Mouse (Mus musculus): ENCODE results near the gene Exoc2. TPM values are rescaled to one million over a fixed set of nuclear protein-coding genes. Genes with fewer than 3 reads are reported as not detected.

Gene Exoc2
- polyA plus RNA-seq, 1 experiment from 2014 or later, result 63.1 TPM

DNA sequence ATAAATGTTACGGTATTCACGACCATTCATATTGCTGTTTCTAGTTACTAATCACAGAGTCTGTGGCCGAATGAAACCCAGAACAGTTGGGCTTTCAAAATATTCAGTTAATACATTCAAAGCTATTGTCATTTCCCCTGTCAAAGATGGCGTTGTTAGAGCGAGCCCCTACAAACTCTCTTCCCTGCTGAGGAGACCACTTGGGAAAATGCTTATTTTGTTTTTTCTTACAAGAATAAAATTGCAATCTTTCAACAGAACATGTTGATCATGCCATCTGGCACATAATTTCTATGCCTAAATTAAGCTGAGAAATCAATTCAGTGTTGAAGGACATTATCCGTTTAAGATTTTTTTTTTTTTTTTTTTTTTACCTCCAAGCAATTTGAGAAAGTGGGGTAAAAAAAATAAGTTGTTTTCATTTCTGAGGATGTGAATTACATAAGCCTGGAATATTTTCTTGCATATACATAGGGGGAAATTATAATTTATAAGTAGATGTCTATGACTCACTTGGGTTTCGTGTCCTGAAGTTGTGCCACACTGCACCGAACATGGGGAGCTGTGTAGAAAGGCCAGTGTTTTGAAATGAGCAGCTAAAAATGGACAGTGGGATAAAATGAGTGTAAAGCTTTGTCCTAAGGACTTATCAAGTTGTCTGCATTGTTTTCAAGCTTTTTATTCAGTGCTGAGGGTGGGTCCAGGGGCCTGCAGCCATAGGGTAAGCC lies 23.8 kb upstream of the Exoc2 start:
- H3K4me1 ChIP-seq (ENCODE audit: control insufficient read depth, insufficient read depth, low read length), result no peaks in the 10 kb centered on the region
- no peak overlapping the region for H3K9ac ChIP-seq (replicated peaks; ENCODE audit: low read length)
- H3K4me3 ChIP-seq (replicated peaks; ENCODE audit: low read depth, low read length), result no peak overlapping the region
- H3K36me3 ChIP-seq (ENCODE audit: control insufficient read depth, insufficient read depth, low read length), result no peaks in the 10 kb centered on the region
- ATAC-seq (ENCODE audit: low FRiP score, low TSS enrichment), result no peak
- no peak for DNase-seq
- whole genome bisulfite sequencing, result 76% methylated on average over 8 of the region's 8 CpGs
- no peak overlapping the region for H3K4me2 ChIP-seq (ENCODE audit: low read length)
- no peak overlapping the region for H3K27ac ChIP-seq (replicated peaks; ENCODE audit: low read depth, low read length)
- H3K9me3 ChIP-seq (ENCODE audit: control insufficient read depth, low read length), result no peaks in the 10 kb centered on the region
- H3K27me3 ChIP-seq (ENCODE audit: control insufficient read depth, insufficient read depth, low read length), result no peaks in the 10 kb centered on the region

GRCm38 (mm10) chr13:30994249-30994858 lies 20.5 kb upstream of the Exoc2 start:
- 84% methylated on average over 6 of the region's 6 CpGs for WGBS
- no peaks in the 10 kb centered on the region for H3K36me3 ChIP-seq (ENCODE audit: control insufficient read depth, insufficient read depth, low read length)
- DNase-seq, result no peak
- H3K9ac ChIP-seq (replicated peaks; ENCODE audit: low read length), result no peak overlapping the region
- H3K4me3 ChIP-seq (replicated peaks; ENCODE audit: low read depth, low read length), result no peak overlapping the region
- no peaks in the 10 kb centered on the region for H3K27me3 ChIP-seq (ENCODE audit: control insufficient read depth, insufficient read depth, low read length)
- H3K4me1 ChIP-seq (ENCODE audit: control insufficient read depth, insufficient read depth, low read length), result no peaks in the 10 kb centered on the region
- no peak overlapping the region for H3K4me2 ChIP-seq (ENCODE audit: low read length)
- H3K9me3 ChIP-seq (ENCODE audit: control insufficient read depth, low read length), result no peaks in the 10 kb centered on the region
- no peak for ATAC-seq (ENCODE audit: low FRiP score, low TSS enrichment)
- H3K27ac ChIP-seq (replicated peaks; ENCODE audit: low read depth, low read length), result no peak overlapping the region

DNA sequence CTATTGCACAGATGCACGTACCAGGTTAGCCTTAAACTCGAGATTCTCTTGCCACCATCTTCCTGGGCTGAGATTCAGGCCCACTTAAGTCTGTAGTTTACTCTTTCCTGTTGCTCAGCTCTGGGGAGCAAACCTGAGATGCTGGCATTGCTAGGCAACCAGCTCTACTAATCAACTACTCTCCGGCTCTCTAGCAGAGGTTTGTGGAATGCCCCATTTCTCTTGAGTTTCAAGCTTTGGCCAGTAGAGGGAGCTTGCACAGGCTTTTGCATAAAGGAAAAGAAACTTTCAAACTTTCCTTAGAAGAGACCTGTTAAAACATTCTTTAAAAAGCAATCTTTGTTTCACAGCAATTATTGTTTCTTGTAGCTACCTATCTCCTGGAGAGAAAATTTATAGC lies 19.9 kb upstream of the Exoc2 start:
- no peak overlapping the region for H3K4me2 ChIP-seq (ENCODE audit: low read length)
- no peaks in the 10 kb centered on the region for H3K36me3 ChIP-seq (ENCODE audit: control insufficient read depth, insufficient read depth, low read length)
- no peak overlapping the region for H3K9ac ChIP-seq (replicated peaks; ENCODE audit: low read length)
- no peaks in the 10 kb centered on the region for H3K4me1 ChIP-seq (ENCODE audit: control insufficient read depth, insufficient read depth, low read length)
- no peak overlapping the region for H3K4me3 ChIP-seq (replicated peaks; ENCODE audit: low read depth, low read length)
- peak; percentile 89 for DNase-seq
- whole genome bisulfite sequencing, result 33% methylated on average over 3 of the region's 3 CpGs
- no peak overlapping the region for H3K27ac ChIP-seq (replicated peaks; ENCODE audit: low read depth, low read length)
- 0 out of 2 replicates have a peak, but pooled peaks have one; percentile 60 for ATAC-seq (ENCODE audit: low FRiP score, low TSS enrichment)
- no peaks in the 10 kb centered on the region for H3K27me3 ChIP-seq (ENCODE audit: control insufficient read depth, insufficient read depth, low read length)
- no peaks in the 10 kb centered on the region for H3K9me3 ChIP-seq (ENCODE audit: control insufficient read depth, low read length)

DNA sequence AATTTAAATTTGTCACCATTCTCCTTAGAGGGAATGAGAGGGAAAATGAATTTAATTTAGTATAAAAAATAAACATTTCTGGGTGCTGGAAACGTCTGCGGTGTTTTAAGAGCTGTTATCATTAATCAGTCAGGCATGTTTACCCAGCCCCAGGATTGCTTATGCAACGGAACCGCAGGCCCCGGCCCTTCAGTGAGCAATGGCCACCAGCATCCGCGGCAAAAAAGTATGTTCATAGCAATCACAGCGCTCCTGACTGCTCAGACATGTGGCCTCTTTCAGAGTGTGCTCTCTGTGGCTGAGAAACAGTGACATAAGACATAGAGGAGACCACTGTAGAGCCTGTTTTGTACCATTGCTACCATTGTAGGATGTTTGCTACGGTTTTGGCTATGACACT lies 16.3 kb upstream of the Exoc2 start:
- no peaks in the 10 kb centered on the region for H3K36me3 ChIP-seq (ENCODE audit: control insufficient read depth, insufficient read depth, low read length)
- no peak for DNase-seq
- 92% methylated on average over 9 of the region's 9 CpGs for WGBS

GRCm38 (mm10) chr13:30989710-30990109 lies 15.8 kb upstream of the Exoc2 start:
- no peaks in the 10 kb centered on the region for H3K9me3 ChIP-seq (ENCODE audit: control insufficient read depth, low read length)
- H3K27me3 ChIP-seq (ENCODE audit: control insufficient read depth, insufficient read depth, low read length), result peaks cover 9% of the 10 kb centered on the region
- no peak overlapping the region for H3K4me2 ChIP-seq (ENCODE audit: low read length)
- DNase-seq, result no peak
- no peak overlapping the region for H3K4me3 ChIP-seq (replicated peaks; ENCODE audit: low read depth, low read length)
- no peak overlapping the region for H3K27ac ChIP-seq (replicated peaks; ENCODE audit: low read depth, low read length)
- no peak for ATAC-seq (ENCODE audit: low FRiP score, low TSS enrichment)
- peaks cover 11% of the 10 kb centered on the region for H3K4me1 ChIP-seq (ENCODE audit: control insufficient read depth, insufficient read depth, low read length)
- H3K36me3 ChIP-seq (ENCODE audit: control insufficient read depth, insufficient read depth, low read length), result no peaks in the 10 kb centered on the region
- 92% methylated on average over 10 of the region's 10 CpGs for WGBS
- H3K9ac ChIP-seq (replicated peaks; ENCODE audit: low read length), result no peak overlapping the region

More for the DNA sequence above, 16.3 kb upstream of the Exoc2 start:
- H3K27ac ChIP-seq (replicated peaks; ENCODE audit: low read depth, low read length), result no peak overlapping the region
- H3K27me3 ChIP-seq (ENCODE audit: control insufficient read depth, insufficient read depth, low read length), result peaks cover 9% of the 10 kb centered on the region
- H3K9ac ChIP-seq (replicated peaks; ENCODE audit: low read length), result no peak overlapping the region
- H3K4me2 ChIP-seq (ENCODE audit: low read length), result no peak overlapping the region
- ATAC-seq (ENCODE audit: low FRiP score, low TSS enrichment), result no peak
- no peaks in the 10 kb centered on the region for H3K9me3 ChIP-seq (ENCODE audit: control insufficient read depth, low read length)
- H3K4me3 ChIP-seq (replicated peaks; ENCODE audit: low read depth, low read length), result no peak overlapping the region
- H3K4me1 ChIP-seq (ENCODE audit: control insufficient read depth, insufficient read depth, low read length), result peaks cover 9% of the 10 kb centered on the region

DNA sequence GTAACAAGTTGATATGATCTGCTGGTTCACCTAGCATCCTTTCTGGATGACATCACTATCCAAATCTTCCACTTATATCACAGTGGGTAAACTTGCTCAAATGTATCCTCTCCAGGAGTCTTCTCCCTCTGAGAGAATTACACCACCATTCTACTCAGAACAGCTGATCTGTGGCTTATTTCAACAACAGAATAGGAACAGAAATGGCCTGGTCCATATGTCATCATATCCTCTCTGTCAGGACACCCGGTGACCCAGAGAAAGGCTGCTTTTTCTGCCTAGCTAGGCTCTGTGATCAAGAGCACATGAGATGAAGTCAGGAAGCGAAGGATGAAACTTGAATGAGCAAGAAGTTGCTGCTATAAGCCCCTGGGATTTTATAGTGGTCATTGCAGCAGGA lies 13.8 kb upstream of the Exoc2 start:
- 86% methylated on average over 2 of the region's 2 CpGs for WGBS
- DNase-seq (no peak), ATAC-seq (ENCODE audit: low FRiP score, low TSS enrichment) (no peak)
- H3K4me1 ChIP-seq (ENCODE audit: control insufficient read depth, insufficient read depth, low read length), result peaks cover 11% of the 10 kb centered on the region
- no peaks in the 10 kb centered on the region for H3K36me3 ChIP-seq (ENCODE audit: control insufficient read depth, insufficient read depth, low read length)
- no peak overlapping the region for H3K4me3 ChIP-seq (replicated peaks; ENCODE audit: low read depth, low read length)
- H3K4me2 ChIP-seq (ENCODE audit: low read length), result no peak overlapping the region
- H3K9me3 ChIP-seq (ENCODE audit: control insufficient read depth, low read length), result no peaks in the 10 kb centered on the region
- no peak overlapping the region for H3K27ac ChIP-seq (replicated peaks; ENCODE audit: low read depth, low read length)
- peaks cover 9% of the 10 kb centered on the region for H3K27me3 ChIP-seq (ENCODE audit: control insufficient read depth, insufficient read depth, low read length)
- no peak overlapping the region for H3K9ac ChIP-seq (replicated peaks; ENCODE audit: low read length)

- no peaks in the 10 kb centered on the region for H3K36me3 ChIP-seq (ENCODE audit: control insufficient read depth, insufficient read depth, low read length)
- DNase-seq (no peak), ATAC-seq (ENCODE audit: low FRiP score, low TSS enrichment) (no peak)
- peaks cover 9% of the 10 kb centered on the region for H3K27me3 ChIP-seq (ENCODE audit: control insufficient read depth, insufficient read depth, low read length)
- no peak overlapping the region for H3K27ac ChIP-seq (replicated peaks; ENCODE audit: low read depth, low read length)
- no peak overlapping the region for H3K4me2 ChIP-seq (ENCODE audit: low read length)
- H3K9ac ChIP-seq (replicated peaks; ENCODE audit: low read length), result no peak overlapping the region
- no peaks in the 10 kb centered on the region for H3K9me3 ChIP-seq (ENCODE audit: control insufficient read depth, low read length)
- peaks cover 11% of the 10 kb centered on the region for H3K4me1 ChIP-seq (ENCODE audit: control insufficient read depth, insufficient read depth, low read length)
- WGBS, result 69% methylated on average over 10 of the region's 10 CpGs
- no peak overlapping the region for H3K4me3 ChIP-seq (replicated peaks; ENCODE audit: low read depth, low read length)
These were observed 13.1 kb upstream of the Exoc2 start for GRCm38 (mm10) chr13:30986934-30987455.

- Histone ChIP-seq H3K4me1 (ENCODE audit: control insufficient read depth, insufficient read depth, low read length) (peaks cover 11% of the 10 kb centered on the region), H3K27me3 (ENCODE audit: control insufficient read depth, insufficient read depth, low read length) (peaks cover 9% of the 10 kb centered on the region), H3K4me3 (replicated peaks; ENCODE audit: low read depth, low read length) (peak overlapping the region; percentile 30), H3K36me3 (ENCODE audit: control insufficient read depth, insufficient read depth, low read length) (no peaks in the 10 kb centered on the region), H3K27ac (replicated peaks; ENCODE audit: low read depth, low read length) (peak overlapping the region; percentile 26; the same call in 1 of the 2 replicates), H3K4me2 (ENCODE audit: low read length) (peak overlapping the region; percentile 60), H3K9ac (replicated peaks; ENCODE audit: low read length) (peak overlapping the region; percentile 20; the same call in 1 of the 2 replicates), H3K9me3 (ENCODE audit: control insufficient read depth, low read length) (no peaks in the 10 kb centered on the region)
- peak; percentile 55; the same call in 1 of the 2 replicates for ATAC-seq (ENCODE audit: low FRiP score, low TSS enrichment)
- peak; percentile 76 for DNase-seq
- WGBS, result 18% methylated on average over 27 of the region's 27 CpGs
These were observed 11.9 kb upstream of the Exoc2 start for GRCm38 (mm10) chr13:30985598-30986466.

Measured in midbrain, embryonic 14.5 days (tissue).